Mouse (Mus musculus): Measurements from ENCODE around the gene Gm10553. TPM values are rescaled to one million over a fixed set of nuclear protein-coding genes. Genes with fewer than 3 reads are reported as not detected.
"Not testable (repeated sequence)": the region's sequence is repeated elsewhere in the genome, so short reads cannot be mapped to it uniquely, and the experiment has no call there.

Gene Gm10553
- polyA plus RNA-seq, 1 experiment from 2014 or later, result not detected

DNA sequence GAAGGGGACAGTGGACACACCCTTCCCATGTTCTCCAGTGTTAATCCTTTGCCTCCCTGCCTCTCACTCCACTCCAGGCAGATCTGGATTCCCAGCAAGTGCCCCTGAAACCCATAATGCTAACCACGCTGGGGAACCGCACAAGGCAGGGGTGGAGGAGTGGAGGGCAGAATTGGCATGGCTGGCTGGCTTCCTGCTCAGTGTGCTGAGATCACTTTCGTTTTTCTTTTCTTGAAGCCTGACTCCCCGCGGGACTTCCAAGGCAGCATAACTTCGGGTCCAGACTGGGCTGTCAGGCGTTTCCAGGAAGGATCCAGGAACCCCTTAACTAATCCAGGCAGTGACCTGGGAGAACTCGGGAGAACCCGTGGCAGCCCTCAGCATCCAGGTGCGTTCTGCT, 11.6 kb downstream of the Gm10553 start:
- H3K9me3 ChIP-seq, result peaks cover 13% of the 10 kb centered on the region
- 71% methylated on average over 10 of the region's 10 CpGs for WGBS
- ATAC-seq (ENCODE audit: low FRiP score); H3K27me3 ChIP-seq; H3K36me3 ChIP-seq; H3K9ac ChIP-seq; H3K4me2 ChIP-seq; H3K4me3 ChIP-seq; H3K4me1 ChIP-seq (replicated peaks); H3K27ac ChIP-seq: not testable (repeated sequence)

- H3K9ac ChIP-seq; H3K36me3 ChIP-seq; ATAC-seq (ENCODE audit: low FRiP score); H3K27ac ChIP-seq; H3K4me1 ChIP-seq (replicated peaks); H3K4me2 ChIP-seq; H3K4me3 ChIP-seq; H3K27me3 ChIP-seq: not testable (repeated sequence)
- WGBS, result 92% methylated on average over 7 of the region's 7 CpGs
- peaks cover 13% of the 10 kb centered on the region for H3K9me3 ChIP-seq
Observed at GRCm38 (mm10) chr1:85112266-85112665, 12.3 kb downstream of the Gm10553 start.

- not testable (repeated sequence) for H3K9ac ChIP-seq; H3K36me3 ChIP-seq; H3K27me3 ChIP-seq; H3K4me1 ChIP-seq (replicated peaks); H3K27ac ChIP-seq; ATAC-seq (ENCODE audit: low FRiP score); H3K4me3 ChIP-seq; H3K4me2 ChIP-seq
- 76% methylated on average over 2 of the region's 5 CpGs for WGBS
- H3K9me3 ChIP-seq, result peaks cover 15% of the 10 kb centered on the region
Observed at GRCm38 (mm10) chr1:85112889-85113288, 12.9 kb downstream of the Gm10553 start.

GRCm38 (mm10) chr1:85114078-85114477, 14.1 kb downstream of the Gm10553 start:
- not testable (repeated sequence) for H3K4me1 ChIP-seq (replicated peaks); H3K4me3 ChIP-seq; H3K36me3 ChIP-seq; H3K9ac ChIP-seq; H3K4me2 ChIP-seq; H3K27ac ChIP-seq; H3K27me3 ChIP-seq
- H3K9me3 ChIP-seq, result peaks cover 15% of the 10 kb centered on the region
- peak; percentile 39; the same call in 1 of the 2 replicates for ATAC-seq (ENCODE audit: low FRiP score)
- WGBS, result 81% methylated on average over 3 of the region's 3 CpGs

DNA sequence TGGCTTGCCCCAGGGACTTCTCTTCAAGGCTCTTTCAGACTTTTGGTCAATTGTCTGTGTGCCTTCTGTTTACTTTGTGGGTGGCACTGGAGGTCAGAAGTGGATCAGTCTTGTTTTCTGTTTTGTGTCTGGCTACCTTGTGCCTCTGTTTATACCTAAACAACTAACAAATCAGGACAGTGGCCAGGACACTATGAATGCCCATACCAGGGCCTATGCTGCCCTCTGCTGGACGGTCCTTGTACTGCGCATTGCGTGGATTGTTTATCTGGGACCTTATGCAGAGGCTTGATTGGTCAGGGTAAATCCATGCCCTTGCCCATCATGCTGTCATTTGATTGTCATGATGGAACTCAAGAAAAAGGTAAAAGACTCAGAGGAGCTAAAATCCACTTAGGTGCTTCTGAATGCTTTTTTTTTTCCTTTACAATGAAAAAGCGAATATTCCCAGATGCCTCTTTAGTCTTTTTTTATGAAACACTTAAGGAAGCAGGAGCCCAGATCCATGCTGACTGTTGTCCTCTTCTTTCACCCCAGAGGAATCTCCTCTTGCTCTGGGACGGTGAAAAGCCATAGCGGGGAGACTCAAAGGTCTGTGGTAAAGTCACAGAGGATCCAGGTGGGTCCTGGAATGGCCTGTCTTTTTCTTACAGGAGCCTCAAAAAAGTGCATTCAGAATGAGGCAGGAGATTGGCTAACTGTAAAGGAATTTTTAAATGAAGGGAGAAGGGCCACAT, 14.9 kb downstream of the Gm10553 start:
- not testable (repeated sequence) for H3K9ac ChIP-seq; H3K4me1 ChIP-seq (replicated peaks); H3K4me2 ChIP-seq; H3K27ac ChIP-seq; H3K27me3 ChIP-seq; H3K4me3 ChIP-seq; H3K36me3 ChIP-seq; ATAC-seq (ENCODE audit: low FRiP score)
- WGBS, result 52% methylated on average over 6 of the region's 6 CpGs
- peaks cover 15% of the 10 kb centered on the region for H3K9me3 ChIP-seq

DNA sequence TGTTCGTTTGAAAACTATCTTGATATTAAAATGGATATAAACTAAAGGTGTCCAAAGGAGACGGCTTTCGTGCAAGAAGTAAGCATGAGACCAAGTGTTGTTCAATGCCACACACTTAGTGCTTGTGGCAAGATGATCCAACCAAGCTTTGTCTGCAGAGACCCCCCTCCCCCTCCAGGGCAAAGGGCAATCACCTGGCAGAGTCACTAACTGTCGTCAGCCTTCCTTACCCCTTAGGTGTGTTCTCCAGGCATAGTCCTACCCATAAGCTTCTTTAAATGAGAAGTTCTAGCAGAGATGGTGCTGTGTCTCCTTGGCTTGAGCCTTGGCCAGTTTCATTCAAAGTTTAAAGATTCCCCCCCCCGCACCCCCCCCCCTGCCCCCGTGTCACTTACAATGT, 17.6 kb downstream of the Gm10553 start:
- H3K27ac ChIP-seq; H3K4me1 ChIP-seq (replicated peaks); H3K9me3 ChIP-seq; H3K4me3 ChIP-seq; H3K4me2 ChIP-seq; H3K27me3 ChIP-seq; H3K9ac ChIP-seq; H3K36me3 ChIP-seq; ATAC-seq (ENCODE audit: low FRiP score): not testable (repeated sequence)
- WGBS, result 64% methylated on average over 4 of the region's 6 CpGs

DNA sequence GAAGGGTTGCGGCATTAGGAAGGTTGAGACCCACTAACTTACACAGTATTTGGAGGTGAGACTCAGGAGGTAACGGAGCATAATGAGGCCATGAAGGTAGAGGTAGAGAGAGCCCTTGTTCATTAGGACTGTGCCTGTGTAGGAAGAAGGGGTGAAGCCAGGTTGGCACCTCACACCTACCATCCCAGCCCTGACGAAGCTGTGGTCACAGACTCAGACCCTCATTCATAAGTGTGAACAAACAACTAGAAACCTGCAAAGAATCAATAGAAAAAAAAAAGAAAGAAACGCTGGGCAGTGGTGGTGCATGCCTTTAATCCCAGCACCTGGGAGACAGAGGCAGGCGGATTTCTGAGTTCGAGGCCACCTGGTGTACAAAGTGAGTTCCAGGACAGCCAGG, 18.4 kb downstream of the Gm10553 start:
- not testable (repeated sequence) for H3K9me3 ChIP-seq; H3K4me1 ChIP-seq (replicated peaks); H3K4me2 ChIP-seq; H3K27ac ChIP-seq; H3K4me3 ChIP-seq; H3K27me3 ChIP-seq; H3K36me3 ChIP-seq; H3K9ac ChIP-seq; ATAC-seq (ENCODE audit: low FRiP score)
- WGBS, result 88% methylated on average over 6 of the region's 6 CpGs

- WGBS, result 92% methylated on average over 4 of the region's 4 CpGs
- H3K27me3 ChIP-seq; H3K4me2 ChIP-seq; H3K36me3 ChIP-seq; H3K4me1 ChIP-seq (replicated peaks); H3K4me3 ChIP-seq; H3K27ac ChIP-seq; ATAC-seq (ENCODE audit: low FRiP score); H3K9ac ChIP-seq; H3K9me3 ChIP-seq: not testable (repeated sequence)
Observed at GRCm38 (mm10) chr1:85121841-85122240, 21.9 kb downstream of the Gm10553 start.

DNA sequence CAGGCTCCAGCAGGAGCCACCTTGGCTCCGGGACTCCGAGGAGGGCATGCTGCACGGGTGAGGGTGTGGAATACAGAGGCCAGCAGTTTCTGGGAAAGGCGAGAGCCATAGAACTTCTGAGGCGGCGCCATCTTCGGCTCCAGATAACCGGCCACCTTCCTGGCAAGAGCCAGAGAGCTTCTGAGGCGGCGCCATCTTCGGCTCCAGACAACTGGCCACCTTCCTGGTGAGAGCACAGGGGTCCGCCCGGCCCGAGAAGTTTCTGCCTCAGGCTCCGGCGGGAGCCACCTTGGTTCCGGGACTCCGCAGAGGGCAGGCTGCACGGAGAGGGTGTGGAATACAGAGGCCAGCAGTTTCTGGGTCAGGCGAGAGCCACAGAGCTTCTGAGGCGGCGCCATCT, 33.7 kb downstream of the Gm10553 start:
- H3K9me3 ChIP-seq; H3K4me3 ChIP-seq; H3K9ac ChIP-seq; H3K27me3 ChIP-seq; H3K4me1 ChIP-seq (replicated peaks); H3K27ac ChIP-seq; H3K36me3 ChIP-seq; H3K4me2 ChIP-seq; ATAC-seq (ENCODE audit: low FRiP score): not testable (repeated sequence)
- WGBS, result 94% methylated on average over 20 of the region's 22 CpGs

Other genes with a start within 250 kb of the Gm10553 start
- 14.0 and 14.6 TPM in 2 replicates for gene Slc16a14, start 165.0 kb upstream of the Gm10553 start, polyA plus RNA-seq (2015; fragmentation: Nextera tagmentation; extraction: Ambion mirVana)
- gene A530032D15Rik, start 9.7 kb downstream of the Gm10553 start, polyA plus RNA-seq (2015; fragmentation: Nextera tagmentation; extraction: Ambion mirVana), result not detected in 2 replicates
- 0.27 and 0.69 TPM in 2 replicates for gene C130026I21Rik, start 170.4 kb downstream of the Gm10553 start, polyA plus RNA-seq (2015; fragmentation: Nextera tagmentation; extraction: Ambion mirVana)